Mouse (Mus musculus): ENCODE measurements around the gene Cabp1.
"Not testable (repeated sequence)": the region's sequence is repeated elsewhere in the genome, so short reads cannot be mapped to it uniquely, and the experiment has no call there.

The Cabp1 gene

DNA sequence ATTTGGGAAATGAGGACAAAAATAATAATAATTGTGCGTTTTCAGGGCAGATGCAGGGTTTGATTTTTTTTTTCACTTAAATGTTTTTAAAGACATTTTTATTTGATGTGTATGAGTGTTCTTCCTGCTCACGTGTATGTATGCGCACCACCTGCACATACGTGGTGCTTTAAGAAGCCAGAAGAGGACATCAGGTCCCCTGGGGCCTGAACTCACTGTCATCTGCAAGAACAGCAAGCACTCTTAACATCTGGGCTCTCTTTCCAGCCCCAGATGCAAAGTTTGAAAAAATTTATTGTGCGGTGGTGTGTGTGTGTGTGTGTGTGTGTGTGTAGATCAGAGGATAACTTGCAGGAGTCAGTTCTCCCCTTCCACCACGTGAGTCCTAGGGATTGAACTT lies 16.3 kb downstream of the Cabp1 start:
- DNase-seq (ENCODE audit: extremely low read depth, low read depth) = no peak

- DNase-seq (ENCODE audit: extremely low read depth, low read depth) = no peak
Observed at GRCm38 (mm10) chr5:115174554-115174953, 19.6 kb downstream of the Cabp1 start.

DNA sequence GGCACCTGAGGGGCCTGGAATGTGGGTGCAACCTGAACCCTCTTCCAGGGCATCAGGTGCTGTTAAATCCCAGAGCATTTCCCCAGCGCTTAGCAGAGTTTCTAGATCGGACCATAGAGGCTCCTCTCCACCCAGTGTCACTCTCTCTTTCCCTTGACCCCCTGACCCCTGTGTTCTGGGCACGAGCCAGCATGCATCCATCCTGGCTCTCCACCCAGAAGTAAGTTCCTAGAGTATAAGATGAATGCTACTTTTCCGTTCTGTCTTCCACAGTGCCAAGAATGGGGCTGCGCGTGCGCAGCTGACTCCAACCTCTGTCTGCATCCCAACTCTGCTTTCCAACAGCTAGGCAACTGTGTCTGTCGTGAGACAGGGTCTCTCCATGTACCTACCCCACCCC lies 24.0 kb downstream of the Cabp1 start:
- DNase-seq (ENCODE audit: extremely low read depth, low read depth) = no peak

- DNase-seq (ENCODE audit: extremely low read depth, low read depth) = no peak
Observed at GRCm38 (mm10) chr5:115168641-115169415, 25.4 kb downstream of the Cabp1 start.

- no peak for DNase-seq (ENCODE audit: extremely low read depth, low read depth)
Observed at GRCm38 (mm10) chr5:115167396-115167795, 26.8 kb downstream of the Cabp1 start.

GRCm38 (mm10) chr5:115166815-115167194 lies 27.4 kb downstream of the Cabp1 start:
- no peak for DNase-seq (ENCODE audit: extremely low read depth, low read depth)

- DNase-seq (ENCODE audit: extremely low read depth, low read depth) = no peak
Observed at GRCm38 (mm10) chr5:115165895-115166814, 28.0 kb downstream of the Cabp1 start.

DNA sequence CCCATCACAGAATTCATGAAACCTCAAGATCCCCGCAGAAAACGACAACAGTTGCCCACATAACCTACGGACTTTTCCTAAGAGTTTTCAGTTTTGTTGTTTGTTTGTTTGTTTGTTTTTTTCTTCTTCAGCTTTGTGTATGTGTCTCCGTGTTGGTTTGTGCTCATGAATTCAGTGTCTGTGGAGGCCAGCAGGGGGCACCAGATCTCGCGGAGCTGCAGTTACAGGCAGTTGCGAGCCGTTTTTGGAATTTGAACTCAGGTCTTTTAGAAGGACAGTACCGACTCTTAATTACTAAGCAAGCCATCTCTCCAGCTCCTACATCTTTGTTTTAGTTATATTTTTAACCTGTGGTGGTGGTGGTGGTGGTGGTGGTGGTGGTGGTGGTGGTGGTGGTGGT lies 28.8 kb downstream of the Cabp1 start:
- no peak for DNase-seq (ENCODE audit: extremely low read depth, low read depth)

DNA sequence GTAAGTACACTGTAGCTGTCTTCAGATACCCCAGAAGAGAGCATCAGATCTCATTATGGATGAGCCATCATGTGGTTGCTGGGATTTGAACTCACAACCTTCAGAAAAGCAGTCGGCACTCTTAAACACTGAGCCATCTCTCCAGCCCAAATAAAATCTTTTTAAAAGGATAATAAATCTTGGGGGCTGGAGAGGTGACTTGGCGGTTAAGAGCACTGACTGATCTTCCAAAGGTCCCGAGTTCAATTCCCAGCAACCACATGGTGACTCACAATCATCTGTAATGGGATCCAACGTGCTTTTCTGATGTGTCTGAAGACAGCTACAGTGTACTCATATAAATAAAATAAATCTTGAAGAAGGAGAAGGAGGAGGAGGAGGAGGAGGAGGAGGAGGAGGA lies 29.7 kb downstream of the Cabp1 start:
- DNase-seq (ENCODE audit: extremely low read depth, low read depth) = not testable (repeated sequence)

- DNase-seq (ENCODE audit: extremely low read depth, low read depth) = no peak
Observed at GRCm38 (mm10) chr5:115163563-115163962, 30.6 kb downstream of the Cabp1 start.

DNA sequence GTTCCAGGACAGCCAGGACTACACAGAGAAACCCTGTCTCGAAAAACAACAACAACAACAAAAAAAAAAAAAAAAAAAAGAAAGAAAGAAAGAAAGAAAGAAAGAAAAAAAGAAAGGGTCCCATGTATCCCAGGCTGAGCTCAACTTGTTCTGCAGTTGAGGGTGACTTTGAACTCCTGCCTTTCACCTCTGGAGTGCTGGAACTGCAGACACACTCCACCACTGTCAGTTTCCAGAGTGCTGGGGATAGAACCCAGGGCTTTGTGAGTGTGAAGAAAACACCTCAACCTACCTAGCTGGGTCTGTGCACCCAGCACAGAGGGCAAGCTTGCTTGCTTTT lies 32.3 kb downstream of the Cabp1 start:
- DNase-seq (ENCODE audit: extremely low read depth, low read depth) = not testable (repeated sequence)

DNA sequence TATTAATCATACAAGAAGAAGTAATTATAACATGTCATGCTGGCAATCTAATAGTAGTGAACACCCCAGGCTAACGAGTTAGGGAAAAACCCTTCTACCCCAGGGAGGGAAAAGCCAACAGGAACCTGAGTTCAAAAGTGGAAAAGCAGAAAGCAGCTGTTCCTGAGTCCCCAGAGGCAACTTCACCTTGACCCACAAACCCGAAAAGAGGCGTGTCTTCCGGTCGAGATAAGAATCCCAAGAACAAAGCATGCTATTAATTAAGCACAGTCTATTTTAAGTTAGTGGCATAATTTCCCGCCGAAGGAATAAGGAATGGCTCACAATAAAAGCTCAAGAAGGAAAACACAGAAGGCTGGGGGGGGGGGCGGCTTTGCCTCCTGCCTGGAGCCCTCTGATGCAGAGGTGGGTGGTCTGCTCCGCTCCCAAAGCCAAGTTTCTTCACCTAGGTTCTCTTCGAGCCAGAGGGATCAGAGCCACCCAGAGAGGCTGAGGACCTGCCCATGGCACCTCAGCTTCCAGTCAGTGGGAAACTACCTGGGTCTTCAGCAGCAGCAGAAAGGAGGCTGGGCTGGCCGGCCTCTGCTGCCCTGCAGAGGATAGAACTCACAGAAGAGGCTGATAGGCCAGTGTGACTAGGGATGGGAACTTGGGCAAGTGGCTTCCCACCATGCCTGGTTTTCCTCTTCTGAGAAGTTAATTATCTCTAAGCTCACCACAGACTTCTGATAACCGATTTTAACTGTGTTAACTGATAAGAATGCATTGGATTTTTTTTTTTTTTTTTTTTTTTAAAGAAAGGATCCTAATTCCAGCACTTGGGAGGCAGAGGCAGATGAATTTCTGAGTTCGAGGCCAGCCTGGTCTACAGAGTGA lies 32.9 kb downstream of the Cabp1 start:
- peak; percentile 69 for DNase-seq (ENCODE audit: extremely low read depth, low read depth)

DNA sequence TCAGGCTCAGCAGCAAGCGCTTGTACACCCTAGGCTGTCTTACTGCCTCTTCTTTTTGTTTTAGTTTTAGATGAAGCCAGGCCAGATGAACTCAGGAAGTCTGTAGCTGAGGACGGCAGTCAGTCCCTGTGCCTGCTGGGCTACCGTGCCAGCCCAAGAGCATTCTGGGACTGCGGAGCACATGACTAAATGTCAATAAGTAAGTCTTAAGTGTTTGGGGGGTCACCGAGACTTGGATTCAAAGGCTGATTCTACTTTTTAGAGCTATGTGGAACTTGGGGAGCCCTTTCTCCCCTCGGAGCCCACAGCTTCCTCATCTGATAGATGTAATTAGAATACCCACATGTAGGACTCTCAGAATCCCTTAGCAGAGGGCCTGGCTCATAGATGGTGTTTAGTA lies 33.5 kb downstream of the Cabp1 start:
- no peak for DNase-seq (ENCODE audit: extremely low read depth, low read depth)

- no peak for DNase-seq (ENCODE audit: extremely low read depth, low read depth)
Observed at GRCm38 (mm10) chr5:115159165-115159564, 35.0 kb downstream of the Cabp1 start.

GRCm38 (mm10) chr5:115158040-115158983 lies 35.9 kb downstream of the Cabp1 start, which contains the start of gene Mlec:
TSS of gene Mlec (minus strand) at chr5:115158179.
- peak; percentile 90 for DNase-seq (ENCODE audit: extremely low read depth, low read depth)

DNA sequence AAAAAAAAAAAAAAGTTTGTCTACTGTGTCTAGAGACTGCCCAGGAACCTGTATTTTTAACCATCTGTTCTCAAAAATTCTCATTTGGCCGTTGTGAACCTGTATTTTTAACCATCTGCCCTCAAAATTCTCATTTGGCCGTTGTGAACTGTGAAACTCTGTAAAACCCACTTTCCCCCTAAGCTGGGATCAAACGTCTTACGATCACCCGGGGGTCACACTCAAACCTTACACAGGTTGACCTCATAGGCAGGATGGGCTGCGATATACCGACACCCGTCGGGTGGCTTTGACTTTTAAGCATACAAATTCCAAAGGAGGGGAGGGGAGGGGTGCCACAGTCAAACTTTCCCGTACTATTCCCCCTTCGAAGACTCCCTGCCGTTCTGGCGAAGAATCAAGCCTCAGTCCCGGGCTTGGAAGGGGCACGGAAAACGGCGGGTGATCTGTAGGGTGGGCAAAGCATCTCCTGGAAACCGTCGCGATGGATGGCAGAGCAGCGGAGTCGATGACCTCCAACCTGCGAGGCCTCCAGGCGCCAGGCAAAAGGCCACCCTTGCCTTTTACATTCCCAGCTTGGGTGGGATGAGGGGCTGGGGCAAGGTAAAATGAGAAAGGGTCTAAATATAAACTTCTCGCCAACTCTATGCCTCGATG lies 37.1 kb downstream of the Cabp1 start:
- no peak for DNase-seq (ENCODE audit: extremely low read depth, low read depth)

- DNase-seq (ENCODE audit: extremely low read depth, low read depth) = no peak
Observed at GRCm38 (mm10) chr5:115156401-115156800, 37.8 kb downstream of the Cabp1 start.

GRCm38 (mm10) chr5:115155831-115156230 lies 38.4 kb downstream of the Cabp1 start:
- DNase-seq (ENCODE audit: extremely low read depth, low read depth) = peak; percentile 93

GRCm38 (mm10) chr5:115155156-115155631 lies 39.0 kb downstream of the Cabp1 start:
- no peak for DNase-seq (ENCODE audit: extremely low read depth, low read depth)

Data from MEL-GATA-1-ER (cell line).